Mouse (Mus musculus) brain, embryonic 14.5 days (tissue): ENCODE measurements at regions not wholly inside any gene's neighbourhood (a gene's known extent, or its start where the extent isn't known, plus 50 kb on each side); places are given as distances from the start of the nearest gene placed in this dataset.

Experiments used
- CTCF ChIP-seq: fragments of 200-500 bp; IDR thresholded peaks from 2 replicates; pipeline ENCODE4 v1.5.1; 2012; ENCODE audit warnings: inconsistent platforms, mild to moderate bottlenecking, moderate library complexity, borderline replicate concordance; ENCODE audit not compliant: insufficient read depth, insufficient read length; ENCODE audit errors: extremely low read depth
- POLR2A ChIP-seq: fragments of 200-500 bp; IDR thresholded peaks from 2 replicates; pipeline ENCODE4 v1.6.1; 2012; ENCODE audit warnings: mild to moderate bottlenecking, inconsistent platforms, borderline replicate concordance; ENCODE audit not compliant: poor library complexity, insufficient read depth, insufficient read length, severe bottlenecking; ENCODE audit errors: extremely low read depth

- TF ChIP-seq CTCF (no peak), POLR2A (no peak)
Measured at GRCm38 (mm10) chr4:8934541-8934940, 695.7 kb upstream of the Car8 start.
